Mouse (Mus musculus): ENCODE results near the gene Gcgr.

GRCm38 (mm10) chr11:120538955-120539284, 8.4 kb downstream of the Gcgr start:
- TF ChIP-seq CTCF (IDR thresholded peaks at IDR 0.05; ENCODE audit: extremely low read depth, insufficient read depth, low read length) (no peak), POLR2A (IDR thresholded peaks at IDR 0.05; ENCODE audit: extremely low read depth, insufficient read depth, low read length) (no peak)
